Mouse (Mus musculus) hindbrain, embryonic 15.5 days (tissue): ENCODE measurements around the gene Nt5dc3. TPM values are rescaled to one million over a fixed set of nuclear protein-coding genes. Genes with fewer than 3 reads are reported as not detected.

Experiments
- ATAC-seq: fragments of 200-750 bp; cut with Nextera tagmentation; 2 replicates; pipeline ENCODE4 v1.8.0; 2017; ENCODE audit warnings: low read depth, moderate number of reproducible peaks, moderate TSS enrichment; ENCODE audit not compliant: low FRiP score
- H3K27ac ChIP-seq: fragments of 300-500 bp; sonication (generic); replicated peaks from 2 replicates; pipeline ENCODE4 v1.5.1; 2015; ENCODE audit warnings: mild to moderate bottlenecking, inconsistent platforms
- H3K27me3 ChIP-seq: fragments of 300-500 bp; sonication (generic); 2 replicates; pipeline ENCODE4 v1.6.1; 2015; ENCODE audit warnings: control low read depth, inconsistent platforms
- H3K36me3 ChIP-seq: fragments of 300-500 bp; sonication (generic); 2 replicates; pipeline ENCODE4 v1.6.1; 2015; ENCODE audit warnings: control low read depth, inconsistent platforms
- H3K4me1 ChIP-seq: fragments of 300-500 bp; sonication (generic); replicated peaks from 2 replicates; pipeline ENCODE4 v1.6.1; 2015; ENCODE audit warnings: control low read depth, inconsistent platforms
- H3K4me2 ChIP-seq: fragments of 300-500 bp; sonication (generic); 2 replicates; pipeline ENCODE4 v1.6.1; 2015; ENCODE audit warnings: moderate library complexity, mild to moderate bottlenecking, inconsistent platforms
- H3K4me3 ChIP-seq: fragments of 300-500 bp; sonication (generic); 2 replicates; pipeline ENCODE4 v1.5.1; 2015; ENCODE audit warnings: mild to moderate bottlenecking, inconsistent platforms
- H3K9ac ChIP-seq: fragments of 300-500 bp; sonication (generic); 2 replicates; pipeline ENCODE4 v1.6.1; 2015; ENCODE audit warnings: inconsistent platforms
- H3K9me3 ChIP-seq: fragments of 300-500 bp; sonication (generic); 2 replicates; pipeline ENCODE4 v1.6.1; 2016; ENCODE audit warnings: control low read depth, inconsistent platforms
- WGBS: fragments of 180-500 bp; shearing (Covaris S2); methylation state at CpG from one replicate; pipeline ENCODE4 v1.1.7; 2015; 5-methylcytosine and 5-hydroxymethylcytosine counted together
- polyA plus RNA-seq: library from polyadenylated mRNA; unstranded; fragments of >200 nt; fragmentation: Nextera tagmentation; extraction: Ambion mirVana; gene quantifications from 2 replicates; pipeline ENCODE4 v1.2.1, GENCODE M21; 2015

Nt5dc3 gene
- 10.8 and 12.0 TPM in 2 replicates for polyA plus RNA-seq

GRCm38 (mm10) chr10:86778398-86779116, at the start of gene Nt5dc3:
TSS of gene Nt5dc3 (plus strand) at chr10:86779005.
- Histone ChIP-seq H3K4me3 (peak within 1 kb of the TSS; percentile 66), H3K4me2 (peak within 1 kb of the TSS; percentile 85), H3K9ac (peak within 1 kb of the TSS; percentile 65), H3K27ac (peak within 1 kb of the TSS; percentile 78), H3K36me3 (no peaks in the 10 kb centered on the region), H3K27me3 (no peaks in the 10 kb centered on the region), H3K9me3 (no peaks in the 10 kb centered on the region), H3K4me1 (peaks cover 48% of the 10 kb centered on the region)
- under 1% methylated on average over 43 of the region's 44 CpGs for WGBS
- peak; percentile 96 for ATAC-seq

- Histone ChIP-seq H3K9me3 (no peaks in the 10 kb centered on the region), H3K36me3 (no peaks in the 10 kb centered on the region), H3K4me1 (peaks cover 11% of the 10 kb centered on the region), H3K4me2 (peak overlapping the region; percentile 62), H3K9ac (peak overlapping the region; percentile 42), H3K4me3 (peak overlapping the region; percentile 37), H3K27ac (0 out of 2 replicates have a peak overlapping the region, but pooled peaks have one; percentile 1), H3K27me3 (no peaks in the 10 kb centered on the region)
- 14% methylated on average over 22 of the region's 22 CpGs for WGBS
- peak; percentile 57 for ATAC-seq
These were observed 47.8 kb upstream of the Nt5dc3 start for GRCm38 (mm10) chr10:86730823-86731499.

- Histone ChIP-seq H3K4me2 (no peak overlapping the region), H3K36me3 (no peaks in the 10 kb centered on the region), H3K9me3 (no peaks in the 10 kb centered on the region), H3K4me1 (peaks cover 11% of the 10 kb centered on the region), H3K4me3 (no peak overlapping the region), H3K9ac (no peak overlapping the region), H3K27me3 (no peaks in the 10 kb centered on the region), H3K27ac (no peak overlapping the region)
- 64% methylated on average over 2 of the region's 2 CpGs for WGBS
- no peak for ATAC-seq
These were observed 47.3 kb upstream of the Nt5dc3 start for GRCm38 (mm10) chr10:86731500-86731863.

- 93% methylated on average over 4 of the region's 4 CpGs for WGBS
These were observed 43.8 kb upstream of the Nt5dc3 start for GRCm38 (mm10) chr10:86735036-86735435.

DNA sequence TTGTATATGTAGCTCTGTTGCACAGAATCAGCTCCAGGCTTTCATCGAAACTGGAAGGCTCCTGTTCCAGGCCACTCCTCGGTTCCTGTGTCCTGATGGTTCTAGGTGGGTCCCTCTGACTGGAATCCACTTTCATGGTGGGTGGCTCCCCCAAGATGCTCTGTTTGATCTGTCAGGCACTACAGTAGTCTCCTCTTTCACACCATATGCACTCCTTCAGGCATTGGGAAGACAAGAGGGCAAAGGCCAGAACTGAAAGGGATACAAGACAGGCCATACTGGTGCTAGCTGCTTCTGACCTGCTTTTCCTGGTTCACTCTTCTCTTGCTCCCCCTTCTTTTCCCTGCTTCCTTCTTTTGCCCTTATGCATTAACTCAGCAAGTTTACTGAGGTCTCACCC, 35.9 kb upstream of the Nt5dc3 start:
- no peak overlapping the region for H3K9ac ChIP-seq

More at GRCm38 (mm10) chr10:86735036-86735435, 43.8 kb upstream of the Nt5dc3 start:
- Histone ChIP-seq H3K9me3 (no peaks in the 10 kb centered on the region), H3K4me1 (no peaks in the 10 kb centered on the region), H3K36me3 (no peaks in the 10 kb centered on the region), H3K27ac (no peak overlapping the region), H3K4me3 (no peak overlapping the region), H3K4me2 (no peak overlapping the region), H3K27me3 (no peaks in the 10 kb centered on the region), H3K9ac (no peak overlapping the region)
- no peak for ATAC-seq

GRCm38 (mm10) chr10:86744306-86744705, 34.5 kb upstream of the Nt5dc3 start:
- H3K9ac ChIP-seq, result no peak overlapping the region
- no peaks in the 10 kb centered on the region for H3K4me1 ChIP-seq
- no peaks in the 10 kb centered on the region for H3K9me3 ChIP-seq
- H3K27me3 ChIP-seq, result no peaks in the 10 kb centered on the region
- 91% methylated on average over 7 of the region's 7 CpGs for WGBS
- no peaks in the 10 kb centered on the region for H3K36me3 ChIP-seq
- no peak for ATAC-seq
- no peak overlapping the region for H3K4me2 ChIP-seq
- H3K4me3 ChIP-seq, result no peak overlapping the region
- H3K27ac ChIP-seq, result no peak overlapping the region

More for the DNA sequence above, 35.9 kb upstream of the Nt5dc3 start:
- no peak overlapping the region for H3K4me2 ChIP-seq
- no peaks in the 10 kb centered on the region for H3K9me3 ChIP-seq
- no peak overlapping the region for H3K27ac ChIP-seq
- no peaks in the 10 kb centered on the region for H3K4me1 ChIP-seq
- no peaks in the 10 kb centered on the region for H3K27me3 ChIP-seq
- no peaks in the 10 kb centered on the region for H3K36me3 ChIP-seq
- no peak for ATAC-seq
- H3K4me3 ChIP-seq, result no peak overlapping the region
- 93% methylated on average over 2 of the region's 2 CpGs for WGBS

- no peak for ATAC-seq
- Histone ChIP-seq H3K4me1 (no peaks in the 10 kb centered on the region), H3K9me3 (no peaks in the 10 kb centered on the region), H3K4me2 (no peak overlapping the region), H3K27ac (no peak overlapping the region), H3K9ac (no peak overlapping the region), H3K36me3 (no peaks in the 10 kb centered on the region), H3K27me3 (no peaks in the 10 kb centered on the region), H3K4me3 (no peak overlapping the region)
- WGBS, result 84% methylated on average over 6 of the region's 6 CpGs
These were observed 22.8 kb upstream of the Nt5dc3 start for GRCm38 (mm10) chr10:86755816-86756502.

GRCm38 (mm10) chr10:86757724-86758123, 21.1 kb upstream of the Nt5dc3 start:
- no peaks in the 10 kb centered on the region for H3K9me3 ChIP-seq
- no peak for ATAC-seq
- no peaks in the 10 kb centered on the region for H3K36me3 ChIP-seq
- no peak overlapping the region for H3K9ac ChIP-seq
- no peak overlapping the region for H3K27ac ChIP-seq
- WGBS, result 94% methylated on average over 1 of the region's 1 CpGs
- no peak overlapping the region for H3K4me3 ChIP-seq
- no peak overlapping the region for H3K4me2 ChIP-seq
- no peaks in the 10 kb centered on the region for H3K27me3 ChIP-seq
- no peaks in the 10 kb centered on the region for H3K4me1 ChIP-seq

DNA sequence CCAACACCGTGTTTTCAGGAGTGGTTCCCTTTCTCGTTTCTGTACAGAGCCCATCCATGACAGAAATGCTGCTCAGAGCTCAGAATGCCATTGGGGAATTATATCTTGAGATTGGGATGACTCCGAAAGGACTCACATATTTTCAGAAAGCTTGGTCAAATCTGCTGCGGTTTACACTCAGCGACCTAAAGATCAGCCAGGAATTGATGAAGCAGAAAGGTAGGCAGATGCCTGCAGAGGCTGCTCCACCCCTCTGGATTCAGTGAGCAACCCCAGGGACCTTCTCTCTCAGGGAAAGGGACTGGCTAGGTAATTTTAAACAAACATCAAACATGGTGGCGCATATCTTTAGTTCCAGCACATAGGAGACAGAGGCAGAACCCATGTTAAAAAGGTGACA, 20.6 kb upstream of the Nt5dc3 start:
- H3K4me3 ChIP-seq, result no peak overlapping the region
- H3K27ac ChIP-seq, result no peak overlapping the region
- H3K9me3 ChIP-seq, result no peaks in the 10 kb centered on the region
- H3K9ac ChIP-seq, result no peak overlapping the region
- H3K4me2 ChIP-seq, result no peak overlapping the region
- H3K36me3 ChIP-seq, result no peaks in the 10 kb centered on the region
- no peak for ATAC-seq
- no peaks in the 10 kb centered on the region for H3K27me3 ChIP-seq
- WGBS, result 91% methylated on average over 6 of the region's 6 CpGs
- H3K4me1 ChIP-seq, result no peaks in the 10 kb centered on the region

DNA sequence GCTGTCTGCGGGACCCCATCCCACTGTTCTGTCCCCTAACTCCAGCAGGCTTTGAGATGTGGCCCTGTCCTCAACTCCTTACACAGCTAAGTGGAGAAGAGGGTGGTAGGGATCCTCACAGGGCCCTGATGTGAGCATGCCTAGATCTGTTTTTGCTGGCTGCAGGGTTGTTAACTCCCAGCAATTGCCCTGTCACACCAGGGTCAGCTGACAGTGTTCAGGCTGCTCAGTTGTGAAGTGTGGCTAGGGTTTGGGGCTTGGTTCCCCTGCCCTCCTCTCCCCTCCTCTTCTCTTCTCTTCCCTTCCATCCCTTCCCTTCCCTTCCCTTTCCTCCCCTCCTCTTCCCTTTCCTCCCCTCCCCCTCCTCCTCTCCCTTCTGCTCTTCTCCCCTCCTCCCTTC, 17.6 kb upstream of the Nt5dc3 start:
- Histone ChIP-seq H3K4me1 (no peaks in the 10 kb centered on the region), H3K4me3 (no peak overlapping the region), H3K27ac (no peak overlapping the region), H3K36me3 (no peaks in the 10 kb centered on the region), H3K4me2 (no peak overlapping the region), H3K27me3 (no peaks in the 10 kb centered on the region), H3K9me3 (no peaks in the 10 kb centered on the region), H3K9ac (no peak overlapping the region)
- 86% methylated on average over 1 of the region's 1 CpGs for WGBS
- ATAC-seq, result no peak

DNA sequence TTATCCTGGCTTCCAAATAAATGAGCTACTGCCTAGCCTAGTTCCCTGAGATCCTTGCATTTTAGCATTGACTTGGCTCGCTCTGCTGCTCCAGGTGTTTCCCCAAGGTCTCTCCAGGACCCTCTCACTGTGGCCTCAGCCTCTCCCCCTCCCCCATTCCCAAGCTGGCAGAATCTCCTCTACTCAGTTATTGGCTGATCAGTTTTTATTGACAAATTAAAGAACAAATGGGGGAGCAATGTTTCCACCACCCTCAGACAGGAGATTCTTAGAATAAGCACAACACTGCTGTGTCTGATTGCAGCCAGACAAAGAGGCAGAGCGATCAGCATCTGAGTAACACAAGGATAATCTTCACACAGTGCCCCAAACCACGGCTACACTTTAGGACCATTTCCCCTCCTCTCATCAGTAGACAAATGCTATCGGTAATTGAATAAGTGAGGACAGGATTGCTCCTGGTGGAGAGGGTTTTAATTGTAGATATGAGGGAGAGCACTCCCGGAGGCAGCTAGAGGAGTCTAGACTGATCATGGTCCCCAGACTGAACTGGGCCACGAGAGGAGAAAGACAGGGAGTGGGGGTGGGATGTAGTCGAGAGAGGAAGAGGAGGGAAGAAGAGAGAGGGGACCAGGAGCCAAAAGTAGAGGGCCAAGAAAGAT, 17.0 kb upstream of the Nt5dc3 start:
- no peaks in the 10 kb centered on the region for H3K27me3 ChIP-seq
- H3K4me3 ChIP-seq, result no peak overlapping the region
- no peaks in the 10 kb centered on the region for H3K4me1 ChIP-seq
- H3K9ac ChIP-seq, result no peak overlapping the region
- ATAC-seq, result peak; percentile 76
- no peak overlapping the region for H3K4me2 ChIP-seq
- H3K9me3 ChIP-seq, result no peaks in the 10 kb centered on the region
- H3K27ac ChIP-seq, result peak overlapping the region; percentile 39; the same call in 1 of the 2 replicates
- WGBS, result 44% methylated on average over 7 of the region's 7 CpGs
- H3K36me3 ChIP-seq, result no peaks in the 10 kb centered on the region

GRCm38 (mm10) chr10:86762384-86762730, 16.4 kb upstream of the Nt5dc3 start:
- no peak overlapping the region for H3K9ac ChIP-seq
- WGBS, result 71% methylated on average over 3 of the region's 3 CpGs
- no peak for ATAC-seq

More at GRCm38 (mm10) chr10:86762384-86762730, 16.4 kb upstream of the Nt5dc3 start:
- H3K36me3 ChIP-seq, result no peaks in the 10 kb centered on the region
- no peaks in the 10 kb centered on the region for H3K4me1 ChIP-seq
- peak overlapping the region; percentile 39; the same call in 1 of the 2 replicates for H3K27ac ChIP-seq
- H3K4me3 ChIP-seq, result no peak overlapping the region
- no peaks in the 10 kb centered on the region for H3K9me3 ChIP-seq
- no peaks in the 10 kb centered on the region for H3K27me3 ChIP-seq
- no peak overlapping the region for H3K4me2 ChIP-seq
